Mouse (Mus musculus) kidney, postnatal 10 days (tissue): Measurements from ENCODE around the gene Ganc.

Experiments
- DNase-seq: peaks from one replicate; pipeline ENCODE4 v3.0.0; 2021; ENCODE audit warnings: mixed read lengths

Ganc gene

DNA sequence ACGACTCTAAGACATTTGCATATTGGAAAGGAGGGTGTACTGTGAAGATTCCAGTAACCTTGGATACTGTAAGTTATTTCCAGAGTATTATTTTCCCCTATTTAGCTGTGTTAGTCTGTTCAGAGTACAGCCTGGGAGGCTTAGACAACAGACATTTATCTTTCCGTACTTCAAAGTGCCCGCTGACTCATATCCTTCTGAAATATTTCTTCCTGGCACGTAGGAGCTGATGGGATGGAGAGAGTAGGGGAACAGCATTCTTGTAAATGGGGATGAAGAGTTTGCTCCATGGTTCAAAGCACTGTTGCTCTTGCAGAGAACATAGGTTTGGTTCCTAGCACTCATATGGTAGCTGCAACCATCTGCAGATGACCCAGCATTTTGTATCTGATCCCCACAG is 48.9 kb downstream of the Ganc start:
- no peak for DNase-seq

DNA sequence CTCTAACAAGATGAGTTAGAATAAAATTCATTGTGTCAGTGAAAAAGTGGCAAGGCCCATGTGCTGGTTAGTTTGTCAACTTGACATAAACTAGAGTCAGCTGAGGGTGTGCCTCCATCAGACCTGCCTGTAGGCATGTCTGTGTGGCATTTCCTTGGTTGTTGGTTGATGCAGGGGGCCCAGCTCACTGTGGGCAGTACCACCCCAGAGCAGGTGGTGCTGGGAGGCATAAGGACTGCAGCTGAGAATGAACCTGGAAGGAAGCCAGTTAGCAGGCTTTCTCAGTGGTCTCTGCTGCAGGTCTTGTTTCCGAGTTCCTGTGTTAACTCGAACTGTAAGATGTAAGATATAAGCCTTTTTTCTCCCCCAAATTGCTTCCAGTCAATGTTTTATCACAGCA is 51.3 kb downstream of the Ganc start:
- DNase-seq, result no peak

GRCm38 (mm10) chr2:120455719-120456118 is 52.0 kb downstream of the Ganc start, which contains the start of gene Capn3:
Gene Capn3, plus strand, starts transcription at chr2:120456019.
- no peak for DNase-seq

DNA sequence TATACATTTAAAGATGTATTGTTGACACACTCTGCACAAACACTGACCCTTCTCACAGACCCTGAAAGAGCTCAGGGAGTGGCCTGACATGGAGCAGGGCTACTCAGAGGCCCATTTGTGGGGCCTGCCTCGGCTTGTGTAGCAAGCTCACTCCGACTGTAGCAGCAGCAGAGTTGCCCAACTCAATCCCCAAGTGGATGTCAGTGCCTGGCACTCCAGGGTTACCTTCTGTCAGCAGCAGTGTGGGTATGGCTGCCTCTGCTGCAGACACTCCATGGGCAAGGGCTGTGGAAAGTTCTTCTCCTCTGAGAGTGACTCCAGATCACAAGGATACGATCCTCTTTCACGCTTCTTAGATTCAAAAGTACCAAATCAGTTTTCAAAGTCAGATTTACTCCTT is 56.5 kb downstream of the Ganc start:
- no peak for DNase-seq

DNA sequence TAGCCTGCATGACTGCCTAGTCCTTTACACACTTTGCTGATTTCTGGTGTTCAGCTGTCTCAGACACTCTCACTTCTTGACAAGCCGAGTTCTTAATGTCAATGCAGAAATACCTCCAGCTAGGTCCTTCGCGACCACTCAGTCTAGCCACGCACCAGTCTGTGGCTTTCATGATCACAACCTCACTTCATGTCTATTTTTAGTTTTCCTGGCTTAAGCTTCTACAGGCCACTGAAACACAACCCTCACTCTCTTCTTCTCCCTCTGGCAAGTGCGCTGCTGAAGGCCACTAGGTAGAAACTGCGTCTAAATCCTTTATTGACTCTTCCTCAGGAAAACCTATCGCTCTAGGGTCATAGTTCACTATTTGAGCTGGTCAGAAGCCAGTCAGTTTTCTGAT is 59.6 kb downstream of the Ganc start:
- no peak for DNase-seq

DNA sequence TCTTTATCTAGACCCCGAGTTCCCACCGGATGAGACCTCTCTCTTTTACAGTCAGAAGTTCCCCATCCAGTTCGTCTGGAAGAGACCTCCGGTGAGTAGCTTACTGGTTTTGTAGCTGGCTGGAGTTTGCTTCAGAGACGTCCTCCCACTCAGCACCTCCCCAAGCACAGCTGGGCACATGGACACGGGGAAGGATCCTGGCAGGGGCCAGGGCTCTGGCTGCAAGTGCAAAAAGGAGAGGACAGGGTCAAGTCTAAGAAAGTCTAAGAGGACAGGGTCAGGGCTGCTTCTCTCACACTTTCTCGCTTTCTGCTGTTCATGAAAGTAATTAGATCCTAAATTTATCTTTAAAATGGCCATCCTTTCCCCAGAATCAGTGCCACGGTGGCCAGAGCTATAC is 60.4 kb downstream of the Ganc start:
- DNase-seq, result no peak

DNA sequence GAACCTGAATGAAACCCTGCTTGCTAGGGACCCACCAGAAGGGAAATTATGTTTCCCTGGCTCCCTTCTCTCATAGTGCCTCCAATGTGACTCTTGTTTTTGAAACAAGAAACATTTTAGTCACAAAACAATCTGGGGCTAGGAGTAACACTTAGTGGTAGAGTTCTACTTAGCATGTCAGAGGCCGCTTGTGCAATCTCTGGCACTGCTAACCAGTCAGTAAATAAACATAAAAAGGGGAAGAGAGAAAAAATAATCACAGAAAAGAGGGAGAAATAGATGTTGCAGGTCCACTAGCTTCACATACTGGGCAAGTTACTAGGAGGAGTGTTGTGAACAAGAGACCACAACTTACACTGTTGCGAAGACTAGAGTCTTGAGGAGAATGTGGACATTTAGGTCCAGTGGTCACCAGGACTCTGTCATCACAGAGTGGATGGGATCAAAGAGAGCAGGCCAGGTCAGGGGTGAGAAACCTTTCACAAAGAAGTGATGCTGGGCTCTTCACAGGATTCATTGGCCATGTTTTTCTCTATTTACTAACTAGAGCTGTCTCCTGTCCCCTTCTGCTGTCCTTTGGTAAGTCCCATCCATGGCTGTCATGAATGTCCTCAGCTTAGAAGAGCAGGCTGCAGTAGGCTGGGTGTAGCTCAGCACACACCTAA is 61.2 kb downstream of the Ganc start:
- no peak for DNase-seq

GRCm38 (mm10) chr2:120465397-120465785 is 61.7 kb downstream of the Ganc start:
- DNase-seq, result no peak

GRCm38 (mm10) chr2:120468011-120468410 is 64.3 kb downstream of the Ganc start:
- no peak for DNase-seq

GRCm38 (mm10) chr2:120469220-120469619 is 65.5 kb downstream of the Ganc start:
- DNase-seq, result no peak

DNA sequence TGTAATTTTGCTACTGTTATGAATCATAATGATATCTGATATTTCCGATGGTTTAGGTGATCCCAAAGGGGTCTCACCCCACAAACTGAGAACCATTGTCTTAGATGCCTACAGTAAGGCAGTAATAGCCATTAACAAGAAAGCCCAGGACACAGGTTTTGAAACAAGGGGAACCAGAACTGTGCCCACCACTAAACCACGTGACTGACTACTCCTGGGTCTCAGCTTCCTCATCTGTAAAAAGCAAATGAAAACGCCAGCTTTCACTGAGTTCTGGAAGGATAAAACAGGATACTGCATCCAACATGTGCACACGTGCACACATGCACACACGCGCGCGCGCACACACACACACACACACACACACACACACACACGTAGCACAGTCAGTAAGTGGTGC is 66.0 kb downstream of the Ganc start:
- DNase-seq, result no peak

DNA sequence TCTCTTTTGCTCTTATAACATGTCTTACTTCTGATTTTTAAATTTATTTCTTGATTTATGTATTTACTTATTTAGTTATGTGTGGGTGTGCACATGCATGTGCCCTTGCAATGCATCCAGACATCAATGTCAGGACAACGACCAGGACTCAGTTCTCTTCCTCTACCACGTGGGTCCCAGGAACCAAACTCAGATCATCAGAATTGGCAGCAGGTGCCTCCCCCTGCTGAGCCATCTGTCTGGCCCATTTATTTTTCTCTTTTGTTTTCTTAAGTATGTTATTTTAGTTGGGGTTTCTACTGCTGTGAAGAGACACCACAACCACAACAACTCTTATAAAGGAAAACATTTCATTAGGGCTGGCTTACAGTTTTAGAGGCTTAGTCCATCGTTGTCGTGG is 67.2 kb downstream of the Ganc start:
- DNase-seq, result no peak

DNA sequence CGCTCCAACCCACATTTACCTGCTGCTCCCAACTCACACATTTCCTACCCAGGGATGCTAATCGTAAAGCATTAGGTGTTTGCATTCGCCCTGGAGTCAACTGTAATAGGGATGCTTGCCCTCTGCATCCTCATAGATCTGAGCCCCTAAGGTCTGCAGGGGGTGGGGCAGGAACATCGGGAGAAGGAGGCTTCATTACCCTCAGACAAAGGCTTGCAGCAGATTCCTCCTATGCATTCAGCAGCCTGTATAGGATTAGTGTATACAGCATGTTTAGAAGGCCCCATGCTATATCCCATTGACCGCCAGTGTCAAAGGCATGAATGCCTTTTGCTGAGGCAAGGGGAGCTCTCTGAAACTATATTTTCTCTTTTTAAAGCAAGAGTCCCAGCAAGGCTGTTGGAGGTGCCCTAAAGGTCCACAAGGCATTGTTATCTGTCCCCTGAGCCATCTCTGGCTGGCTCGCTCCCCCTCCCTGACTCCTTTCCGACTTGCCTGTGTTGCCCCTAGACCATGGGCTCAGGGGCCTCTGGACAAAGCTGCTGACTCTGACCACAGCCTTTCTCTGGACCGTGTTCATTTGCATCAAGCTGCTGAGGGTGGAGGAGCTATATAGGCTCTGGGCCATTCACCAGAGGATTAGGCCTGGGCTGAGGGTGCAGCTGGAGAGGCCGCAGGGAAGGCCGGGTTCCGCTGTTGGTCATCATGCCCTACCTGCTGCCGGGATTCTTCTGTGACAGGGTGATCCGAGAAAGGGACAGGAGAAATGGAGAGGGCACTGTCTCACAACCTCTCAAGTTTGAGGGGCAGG is 72.8 kb downstream of the Ganc start:
- no peak for DNase-seq

GRCm38 (mm10) chr2:120478600-120478999 is 74.9 kb downstream of the Ganc start:
- peak; percentile 90 for DNase-seq

- DNase-seq, result no peak
Measured at GRCm38 (mm10) chr2:120481921-120482320, 78.2 kb downstream of the Ganc start.

DNA sequence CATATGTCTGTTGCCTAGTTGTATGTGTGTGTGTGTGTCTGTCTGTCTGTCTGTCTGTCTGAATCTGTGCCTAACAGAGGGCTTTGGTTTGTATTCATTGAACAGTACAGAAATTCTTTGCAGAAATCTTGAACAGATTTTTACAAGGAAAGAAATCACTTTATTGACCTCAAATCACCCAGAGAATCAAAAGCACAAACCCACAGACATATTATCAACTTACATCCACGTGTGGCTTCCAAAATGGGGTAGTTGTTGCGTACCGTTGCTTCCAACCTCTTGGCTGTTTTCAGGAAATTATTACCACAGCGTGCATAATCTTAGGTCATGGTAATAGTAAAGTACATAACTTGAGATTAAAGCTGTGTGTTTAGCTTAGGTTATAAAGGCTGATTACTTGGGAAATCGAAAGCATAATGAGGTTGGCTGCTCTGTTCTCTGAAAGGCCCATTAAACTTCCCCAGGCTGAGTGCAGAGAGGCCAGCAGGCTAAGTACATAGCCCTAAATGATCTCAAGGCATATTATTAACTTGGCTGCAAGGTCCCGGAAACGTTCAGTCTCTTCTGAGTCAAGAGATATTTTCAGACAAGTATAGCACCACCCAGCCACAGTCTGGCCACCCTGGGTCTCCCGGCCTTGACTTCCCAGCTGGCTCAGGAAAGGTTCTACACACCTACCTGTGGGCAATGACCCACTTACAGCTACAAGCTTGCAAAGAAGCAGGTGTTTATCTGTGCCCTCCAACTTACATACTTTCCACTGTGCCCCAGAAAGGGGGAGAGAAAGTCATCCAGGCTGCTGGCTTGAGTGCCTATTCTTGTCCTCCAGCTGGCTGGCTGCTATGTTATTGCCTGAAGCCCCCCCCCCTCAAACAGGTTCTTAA is 79.1 kb downstream of the Ganc start:
- DNase-seq, result peak; percentile 26

DNA sequence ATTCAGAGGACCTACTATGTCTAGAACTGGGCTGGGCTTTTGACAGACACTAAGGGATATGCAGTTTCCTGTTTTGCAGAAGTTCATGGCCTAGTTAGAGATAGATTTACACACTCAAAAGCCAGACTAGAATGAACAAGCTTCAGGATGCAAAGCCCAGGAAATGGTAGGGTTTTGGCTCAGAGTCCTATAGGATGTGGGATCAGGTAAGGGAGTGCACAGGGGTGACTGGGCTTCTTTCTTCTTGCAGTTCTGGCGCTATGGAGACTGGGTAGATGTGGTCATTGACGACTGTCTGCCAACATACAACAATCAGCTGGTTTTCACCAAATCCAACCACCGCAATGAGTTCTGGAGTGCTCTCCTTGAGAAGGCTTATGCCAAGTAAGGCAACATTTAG is 80.5 kb downstream of the Ganc start:
- no peak for DNase-seq

DNA sequence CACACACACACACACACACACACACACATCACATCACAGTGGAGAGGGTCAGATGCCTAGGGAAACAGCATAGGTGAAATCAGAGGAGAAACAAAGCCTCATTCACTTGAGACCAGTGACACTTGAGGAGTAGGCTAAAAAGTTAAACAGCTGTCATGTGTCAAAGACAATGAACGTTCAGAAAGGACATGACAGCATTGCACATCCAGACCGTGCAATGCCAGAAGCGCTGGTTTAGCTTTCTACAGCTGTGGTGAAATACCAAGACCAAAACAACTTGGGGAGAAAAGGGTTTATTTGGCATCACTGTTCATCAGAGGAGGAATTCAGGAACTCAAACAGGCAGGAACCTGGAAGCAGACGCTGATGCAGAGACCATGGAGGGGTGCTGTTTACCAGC is 89.6 kb downstream of the Ganc start:
- DNase-seq, result no peak

GRCm38 (mm10) chr2:120496511-120496910 is 92.8 kb downstream of the Ganc start:
- DNase-seq, result no peak

DNA sequence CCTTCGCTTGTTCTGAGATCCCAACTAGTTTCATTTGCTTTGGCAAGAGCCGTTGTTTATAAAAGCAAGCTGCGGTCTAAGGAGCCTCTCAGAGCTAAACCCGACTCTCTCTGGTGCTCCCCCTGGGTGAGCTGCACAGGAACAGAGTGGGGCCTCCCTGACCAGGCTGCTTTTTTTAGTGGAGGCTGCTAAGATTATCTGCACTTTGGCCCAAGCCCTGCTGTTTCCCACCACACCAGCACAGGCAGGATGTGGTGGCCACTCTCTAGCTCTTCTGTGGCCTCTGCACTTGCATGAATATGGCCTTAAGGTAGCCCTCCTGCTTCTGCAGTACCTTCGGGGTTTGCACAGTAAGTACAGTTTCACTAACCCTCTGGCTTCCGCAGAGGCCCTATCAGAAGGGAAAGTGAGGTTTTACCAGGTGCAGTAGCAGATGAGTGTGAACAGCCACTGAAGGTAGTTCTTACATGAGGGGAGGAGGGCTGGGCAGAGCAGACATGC is 96.3 kb downstream of the Ganc start:
- no peak for DNase-seq

DNA sequence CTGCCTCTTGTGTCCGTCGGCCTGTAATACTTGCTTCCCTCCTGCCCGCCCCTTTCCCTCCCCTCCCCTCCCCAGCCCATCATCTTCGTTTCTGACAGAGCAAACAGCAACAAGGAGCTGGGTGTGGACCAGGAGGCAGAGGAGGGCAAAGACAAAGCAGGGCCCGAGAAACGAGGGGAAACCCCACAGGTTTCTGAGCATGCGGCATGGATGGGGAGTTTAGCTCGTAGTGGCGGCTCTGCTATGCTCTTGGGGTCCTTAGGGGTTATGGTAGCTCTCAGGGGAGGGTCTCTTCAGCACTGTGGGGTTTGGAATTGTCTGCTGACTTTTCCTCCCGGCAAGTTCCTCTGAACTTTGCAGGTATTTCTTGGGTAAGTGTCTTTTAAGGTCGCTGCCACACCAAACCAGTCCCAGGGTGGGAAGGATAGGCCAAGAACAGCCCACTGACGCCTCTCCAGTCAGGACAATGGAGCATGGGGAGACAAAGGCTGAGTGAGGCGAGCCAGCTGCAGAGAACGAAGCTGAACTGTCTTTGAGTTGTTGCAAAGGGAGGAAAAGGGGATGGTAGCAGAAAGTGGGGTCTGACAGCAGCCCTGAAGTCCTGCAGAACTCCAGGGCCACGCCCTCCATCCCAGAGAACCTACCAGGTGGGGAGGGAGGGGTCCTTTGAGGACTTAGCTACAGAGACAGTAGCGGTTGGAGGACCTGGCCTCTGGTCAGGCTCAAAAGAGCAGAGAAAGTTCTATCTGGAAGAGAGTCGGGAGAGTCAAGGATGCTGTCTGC is 97.6 kb downstream of the Ganc start:
- no peak for DNase-seq

- DNase-seq, result peak; percentile 32
Measured at GRCm38 (mm10) chr2:120501931-120502604, 98.4 kb downstream of the Ganc start.
